In genomic region chr1:154661221-154661864, GRCm38 (mm10) we compare ENCODE assay signal across 9 mouse cellular contexts.
DNase-seq lines count a peak whose midpoint lies in the region; ATAC-seq and TF ChIP-seq lines count a peak whose summit lies in the region.
"Had no signal": no experiment of that assay in that cellular context is flagged by ENCODE, and none has a peak within 500 bp of the region (broad histone marks: within the 10 kb centered on the region; RNA-seq: fewer than 3 reads in every experiment).

No protein-coding gene starts in this region.

- H3K27ac ChIP-seq in embryonic facial prominence, embryonic 14.5 days (replicated peaks; ENCODE audit: low read depth, low read length), result no peak overlapping the region
- H3K27ac ChIP-seq in layer of hippocampus, adult 2 months, result peak overlapping the region; percentile 86
- peak overlapping the region; percentile 49; the same call in 1 of the 2 replicates for H3K27ac ChIP-seq in midbrain, embryonic 13.5 days
- no peak overlapping the region for H3K27ac ChIP-seq in intestine, embryonic 15.5 days
- H3K27ac ChIP-seq in liver, postnatal 0 days (ENCODE audit: low read depth), result no peak overlapping the region
- H3K27ac ChIP-seq: limb, embryonic 12.5 days had no signal

- H3K9me3 ChIP-seq in embryonic facial prominence, embryonic 14.5 days (ENCODE audit: control insufficient read depth, low read length), result no peaks in the 10 kb centered on the region
- H3K9me3 ChIP-seq in midbrain, embryonic 13.5 days, result no peaks in the 10 kb centered on the region
- H3K9me3 ChIP-seq in intestine, embryonic 15.5 days, result no peaks in the 10 kb centered on the region
- H3K9me3 ChIP-seq in liver, postnatal 0 days (ENCODE audit: low read length), result no peaks in the 10 kb centered on the region
- H3K9me3 ChIP-seq: limb, embryonic 12.5 days had no signal

- no peak overlapping the region for H3K9ac ChIP-seq in embryonic facial prominence, embryonic 14.5 days (ENCODE audit: low read depth, low read length)
- H3K9ac ChIP-seq in midbrain, embryonic 13.5 days (replicated peaks), result no peak overlapping the region
- no peak overlapping the region for H3K9ac ChIP-seq in intestine, embryonic 15.5 days
- H3K9ac ChIP-seq in liver, postnatal 0 days (replicated peaks), result no peak overlapping the region
- H3K9ac ChIP-seq: limb, embryonic 12.5 days had no signal

- H3K36me3 ChIP-seq in embryonic facial prominence, embryonic 14.5 days (ENCODE audit: control insufficient read depth, insufficient read depth, low read length), result no peaks in the 10 kb centered on the region
- H3K36me3 ChIP-seq in midbrain, embryonic 13.5 days, result no peaks in the 10 kb centered on the region
- no peaks in the 10 kb centered on the region for H3K36me3 ChIP-seq in intestine, embryonic 15.5 days
- H3K36me3 ChIP-seq in liver, postnatal 0 days (replicated peaks; ENCODE audit: insufficient read depth, low read length), result no peaks in the 10 kb centered on the region
- H3K36me3 ChIP-seq: limb, embryonic 12.5 days had no signal

- no peak overlapping the region for H3K4me3 ChIP-seq in embryonic facial prominence, embryonic 14.5 days (ENCODE audit: low read depth, low read length)
- H3K4me3 ChIP-seq in layer of hippocampus, adult 2 months, result peak overlapping the region; percentile 8; the same call in 1 of the 2 replicates
- no peak overlapping the region for H3K4me3 ChIP-seq in midbrain, embryonic 13.5 days (replicated peaks)
- no peak overlapping the region for H3K4me3 ChIP-seq in intestine, embryonic 15.5 days (replicated peaks)
- H3K4me3 ChIP-seq in liver, postnatal 0 days (ENCODE audit: low read depth, low read length), result no peak overlapping the region
- H3K4me3 ChIP-seq: limb, embryonic 12.5 days had no signal

- no peak for TF ChIP-seq EP300 in liver, postnatal 0 days (IDR thresholded peaks at IDR 0.05; ENCODE audit: low read depth)

- no peak overlapping the region for H3K4me2 ChIP-seq in embryonic facial prominence, embryonic 14.5 days (ENCODE audit: low read depth, low read length)
- H3K4me2 ChIP-seq in midbrain, embryonic 13.5 days (replicated peaks), result no peak overlapping the region
- H3K4me2 ChIP-seq in intestine, embryonic 15.5 days (replicated peaks), result no peak overlapping the region
- no peak overlapping the region for H3K4me2 ChIP-seq in liver, postnatal 0 days (ENCODE audit: low read depth, low read length)
- H3K4me2 ChIP-seq: limb, embryonic 12.5 days had no signal

- peak; percentile 22; the same call in 1 of the 2 replicates for TF ChIP-seq CTCF in layer of hippocampus, adult 2 months (conservative IDR thresholded peaks at IDR 0.05)
- no peak for TF ChIP-seq CTCF in liver, postnatal 0 days (IDR thresholded peaks at IDR 0.05; ENCODE audit: low read depth)

- WGBS in embryonic facial prominence, embryonic 14.5 days, result 48% methylated on average over 7 of the region's 7 CpGs
- 28% methylated on average over 7 of the region's 7 CpGs for WGBS in midbrain, embryonic 13.5 days
- whole genome bisulfite sequencing in intestine, embryonic 15.5 days, result 66% methylated on average over 7 of the region's 7 CpGs
- WGBS in liver, postnatal 0 days (ENCODE audit: insufficient replicate concordance), result 61% methylated on average over 7 of the region's 7 CpGs

- ATAC-seq in embryonic facial prominence, embryonic 14.5 days (ENCODE audit: low read depth), result peak; percentile 83
- peak; percentile 96 for ATAC-seq in midbrain, embryonic 13.5 days
- ATAC-seq in intestine, embryonic 15.5 days, result no peak
- no peak for ATAC-seq in liver, postnatal 0 days

- no peaks in the 10 kb centered on the region for H3K27me3 ChIP-seq in embryonic facial prominence, embryonic 14.5 days (replicated peaks; ENCODE audit: control insufficient read depth, insufficient read depth, low read length)
- H3K27me3 ChIP-seq in midbrain, embryonic 13.5 days, result no peaks in the 10 kb centered on the region
- H3K27me3 ChIP-seq in intestine, embryonic 15.5 days (replicated peaks), result no peaks in the 10 kb centered on the region
- H3K27me3 ChIP-seq in liver, postnatal 0 days (ENCODE audit: insufficient read depth, low read length), result no peaks in the 10 kb centered on the region

- peak; percentile 90 for DNase-seq in heart, adult 11 months
- DNase-seq in heart, adult 8-10 months (ENCODE audit: low spot score), result no peak
- peak; percentile 69 for DNase-seq in embryonic facial prominence, embryonic 14.5 days (ENCODE audit: low spot score)
- DNase-seq in layer of hippocampus, adult 2 months (ENCODE audit: low spot score in 2 of 2), result peak; percentile 85 to 91
- DNase-seq in kidney, adult 9 months, result no peak
- DNase-seq in liver, postnatal 0 days, result no peak

- H3K4me1 ChIP-seq in embryonic facial prominence, embryonic 14.5 days (ENCODE audit: control insufficient read depth, insufficient read depth, low read length), result no peaks in the 10 kb centered on the region
- H3K4me1 ChIP-seq in midbrain, embryonic 13.5 days (replicated peaks), result peaks cover 16% of the 10 kb centered on the region
- H3K4me1 ChIP-seq in intestine, embryonic 15.5 days (replicated peaks), result no peaks in the 10 kb centered on the region
- H3K4me1 ChIP-seq in liver, postnatal 0 days (ENCODE audit: insufficient read depth), result no peaks in the 10 kb centered on the region
- H3K4me1 ChIP-seq: limb, embryonic 12.5 days had no signal

Comparison
In these comparisons a context has a peak if more than half of its experiments do, and no peak if none do; other contexts are left out.
1. DNase-seq: peak in heart, adult 11 months (single experiment), embryonic facial prominence, embryonic 14.5 days (single experiment) and layer of hippocampus, adult 2 months (2 of 2); none in heart, adult 8-10 months (single experiment), kidney, adult 9 months (single experiment) and liver, postnatal 0 days (single experiment).
2. ATAC-seq: peak in embryonic facial prominence, embryonic 14.5 days (single experiment) and midbrain, embryonic 13.5 days (single experiment); none in intestine, embryonic 15.5 days (single experiment) and liver, postnatal 0 days (single experiment).
3. H3K27ac ChIP-seq: peak in layer of hippocampus, adult 2 months (single experiment) and midbrain, embryonic 13.5 days (single experiment); none in embryonic facial prominence, embryonic 14.5 days (single experiment), intestine, embryonic 15.5 days (single experiment) and liver, postnatal 0 days (single experiment).